Mouse (Mus musculus) embryonic facial prominence, embryonic 10.5 days (tissue): ENCODE data around the gene Slc2a3. TPM values are rescaled to one million over a fixed set of nuclear protein-coding genes. Genes with fewer than 3 reads are reported as not detected.
"Not testable (repeated sequence)": the region's sequence is repeated elsewhere in the genome, so short reads cannot be mapped to it uniquely, and the experiment has no call there.

Source experiments
- DNase-seq: peaks from one replicate; pipeline ENCODE4 v3.0.0-alpha.2; 2017; ENCODE audit warnings: low spot score
- H3K27ac ChIP-seq: fragments of 300-500 bp; sonication (generic); replicated peaks from 2 replicates; pipeline ENCODE4 v1.5.1; 2016; ENCODE audit warnings: mild to moderate bottlenecking
- H3K27me3 ChIP-seq: fragments of 300-500 bp; sonication (generic); replicated peaks from 2 replicates; pipeline ENCODE4 v1.6.1; 2016; ENCODE audit warnings: low read depth, mild to moderate bottlenecking; ENCODE audit not compliant: poor library complexity, severe bottlenecking
- H3K36me3 ChIP-seq: fragments of 300-500 bp; sonication (generic); replicated peaks from 2 replicates; pipeline ENCODE4 v1.6.1; 2016; ENCODE audit warnings: mild to moderate bottlenecking, moderate library complexity
- H3K4me1 ChIP-seq: fragments of 300-500 bp; sonication (generic); 2 replicates; pipeline ENCODE4 v1.6.1; 2016
- H3K4me3 ChIP-seq: fragments of 300-500 bp; sonication (generic); 2 replicates; pipeline ENCODE4 v1.5.1; 2016; ENCODE audit warnings: mild to moderate bottlenecking, moderate library complexity
- H3K9me3 ChIP-seq: fragments of 300-500 bp; sonication (generic); 2 replicates; pipeline ENCODE4 v1.6.1; 2016; ENCODE audit warnings: mild to moderate bottlenecking
- WGBS: fragments of 180-500 bp; shearing (Covaris S2); methylation state at CpG from one replicate; pipeline ENCODE4 v1.1.7; 2016; 5-methylcytosine and 5-hydroxymethylcytosine counted together
- polyA plus RNA-seq: library from polyadenylated mRNA; unstranded; fragments of >200 nt; fragmentation: Nextera tagmentation; extraction: Ambion mirVana; gene quantifications from 2 replicates; pipeline ENCODE4 v1.2.1, GENCODE M21; 2016

Slc2a3 gene
- polyA plus RNA-seq, 1 experiment from 2014 or later: 55.4 TPM

DNA sequence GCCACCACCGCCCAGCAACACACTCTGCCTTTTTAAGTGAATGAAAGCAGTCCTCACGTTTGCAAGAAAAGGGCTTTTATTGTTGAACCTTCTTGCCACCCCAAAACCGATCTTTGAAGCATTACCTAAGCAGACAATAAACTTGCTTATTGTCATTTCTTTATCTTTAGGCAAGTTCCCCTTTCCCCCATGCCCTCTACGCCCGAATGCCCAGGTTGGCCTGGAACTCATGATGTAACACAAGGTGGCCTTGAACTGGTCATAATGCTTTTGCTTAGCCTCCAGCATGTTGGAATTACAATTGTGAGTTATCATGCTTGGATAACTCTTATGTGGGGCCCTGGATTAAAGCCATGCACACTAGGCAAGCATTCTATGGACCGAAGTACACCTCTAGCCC lies 50.9 kb downstream of the Slc2a3 start:
- Histone ChIP-seq H3K4me1 (no peaks in the 10 kb centered on the region), H3K9me3 (no peaks in the 10 kb centered on the region), H3K36me3 (no peaks in the 10 kb centered on the region), H3K27me3 (peaks cover 2% of the 10 kb centered on the region), H3K4me3 (no peak overlapping the region), H3K27ac (no peak overlapping the region)
- DNase-seq: no peak
- WGBS: 82% methylated on average over 6 of the region's 6 CpGs

- no peak overlapping the region for H3K27ac ChIP-seq
- no peak for DNase-seq
- H3K27me3 ChIP-seq: peaks cover 57% of the 10 kb centered on the region
- H3K4me1 ChIP-seq: peaks cover 25% of the 10 kb centered on the region
- H3K4me3 ChIP-seq: no peak overlapping the region
- no peaks in the 10 kb centered on the region for H3K36me3 ChIP-seq
- WGBS: 15% methylated on average over 10 of the region's 10 CpGs
- H3K9me3 ChIP-seq: no peaks in the 10 kb centered on the region
These were observed 56.8 kb downstream of the Slc2a3 start for GRCm38 (mm10) chr6:122744505-122745249.

- no peak overlapping the region for H3K27ac ChIP-seq
- H3K4me1 ChIP-seq: peaks cover 25% of the 10 kb centered on the region
- WGBS: 14% methylated on average over 11 of the region's 11 CpGs
- H3K27me3 ChIP-seq: peaks cover 57% of the 10 kb centered on the region
- no peak for DNase-seq
- no peaks in the 10 kb centered on the region for H3K36me3 ChIP-seq
- H3K9me3 ChIP-seq: no peaks in the 10 kb centered on the region
- H3K4me3 ChIP-seq: no peak overlapping the region
These were observed 58.1 kb downstream of the Slc2a3 start for GRCm38 (mm10) chr6:122743353-122743752.

DNA sequence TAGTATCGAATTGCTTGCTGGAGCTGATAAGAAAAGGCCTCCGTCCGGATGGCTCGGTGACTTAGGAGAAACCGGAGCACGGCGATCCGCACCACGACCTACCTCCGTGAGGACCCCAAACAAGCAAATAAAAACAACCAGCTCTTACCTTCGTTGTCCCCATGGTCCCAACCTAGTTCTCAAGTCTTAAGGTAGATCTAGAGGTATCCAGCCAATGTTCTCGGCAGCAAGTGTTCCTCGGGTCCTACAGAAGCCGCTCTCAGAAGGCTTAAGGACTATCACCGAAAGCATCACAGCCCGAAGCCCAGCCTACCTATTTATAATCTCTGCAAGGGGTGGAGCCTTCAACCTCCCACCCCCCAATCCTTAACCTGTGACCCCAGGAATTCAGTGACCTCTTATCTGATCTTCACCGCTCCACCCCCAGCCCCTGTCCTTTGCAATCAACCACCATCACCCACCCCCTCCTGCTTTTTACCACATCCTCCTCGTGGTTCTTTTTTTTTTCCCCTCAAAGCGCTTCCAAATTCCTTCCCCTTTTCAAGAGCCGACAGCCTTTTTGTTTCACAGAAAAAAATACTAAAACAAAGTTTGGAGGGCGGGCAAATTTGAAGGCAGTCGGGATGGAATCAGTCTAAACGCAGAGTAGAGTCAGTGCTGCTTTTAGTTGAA lies 59.1 kb downstream of the Slc2a3 start:
- Histone ChIP-seq H3K27me3 (peaks cover 57% of the 10 kb centered on the region), H3K27ac (no peak overlapping the region; the same call in 1 of the 2 replicates), H3K4me1 (peaks cover 25% of the 10 kb centered on the region), H3K4me3 (peak overlapping the region; percentile 61), H3K36me3 (no peaks in the 10 kb centered on the region), H3K9me3 (no peaks in the 10 kb centered on the region)
- DNase-seq: peak; percentile 66
- 1% methylated on average over 23 of the region's 23 CpGs for WGBS

GRCm38 (mm10) chr6:122741460-122742227 lies 59.8 kb downstream of the Slc2a3 start:
- Histone ChIP-seq H3K4me1 (peaks cover 25% of the 10 kb centered on the region), H3K27me3 (peaks cover 57% of the 10 kb centered on the region), H3K9me3 (no peaks in the 10 kb centered on the region), H3K36me3 (no peaks in the 10 kb centered on the region), H3K4me3 (peak overlapping the region; percentile 61), H3K27ac (no peak overlapping the region; the same call in 1 of the 2 replicates)
- peak; percentile 55 for DNase-seq
- WGBS: 2% methylated on average over 25 of the region's 25 CpGs

DNA sequence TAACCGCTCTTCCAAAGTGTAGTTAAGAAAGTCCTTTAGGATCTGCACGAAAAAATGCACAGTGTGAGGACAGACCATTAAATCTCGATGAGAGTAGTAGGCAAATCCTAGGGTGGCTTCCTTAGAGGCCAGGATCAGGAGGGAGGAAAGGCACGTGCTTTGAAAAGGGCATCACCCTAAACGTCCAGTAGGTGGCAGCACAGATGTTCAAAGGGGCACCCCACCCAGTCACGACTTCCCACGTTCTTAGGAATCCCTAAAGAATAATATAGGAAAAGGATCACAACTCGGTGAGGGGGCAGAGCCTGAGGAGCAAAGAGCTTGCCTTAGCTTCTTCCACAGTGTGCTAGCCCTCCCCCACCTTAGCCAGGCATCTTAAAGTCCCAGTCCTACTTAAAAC lies 61.5 kb downstream of the Slc2a3 start:
- Histone ChIP-seq H3K4me3 (peak overlapping the region; percentile 31), H3K27ac (no peak overlapping the region), H3K27me3 (peaks cover 49% of the 10 kb centered on the region), H3K9me3 (no peaks in the 10 kb centered on the region), H3K4me1 (peaks cover 25% of the 10 kb centered on the region), H3K36me3 (no peaks in the 10 kb centered on the region)
- DNase-seq: peak; percentile 75
- 14% methylated on average over 8 of the region's 8 CpGs for WGBS

DNA sequence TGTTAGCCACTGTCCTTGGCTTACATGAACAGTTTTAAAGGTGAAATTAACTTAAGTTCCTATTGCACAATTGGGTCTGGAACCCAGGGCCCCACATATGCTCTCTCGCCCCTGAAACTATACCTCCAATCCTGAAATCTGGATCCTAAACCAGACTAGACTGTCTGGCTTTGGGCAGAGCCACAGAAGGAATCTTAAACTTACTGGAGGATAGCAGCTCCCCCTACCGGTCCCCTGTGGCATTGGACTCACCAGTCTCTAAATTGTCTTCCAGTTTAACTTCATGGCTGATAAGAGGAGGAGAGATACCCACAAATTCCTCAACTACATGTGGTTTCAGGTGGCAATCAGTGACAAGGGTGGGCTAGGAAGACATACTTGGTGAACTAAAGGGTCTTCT lies 81.5 kb downstream of the Slc2a3 start:
- Histone ChIP-seq H3K36me3 (no peaks in the 10 kb centered on the region), H3K9me3 (no peaks in the 10 kb centered on the region), H3K4me1 (peaks cover 13% of the 10 kb centered on the region), H3K4me3 (no peak overlapping the region), H3K27me3 (no peaks in the 10 kb centered on the region), H3K27ac (no peak overlapping the region)
- 31% methylated on average over 2 of the region's 2 CpGs for WGBS
- DNase-seq: peak; percentile 67

DNA sequence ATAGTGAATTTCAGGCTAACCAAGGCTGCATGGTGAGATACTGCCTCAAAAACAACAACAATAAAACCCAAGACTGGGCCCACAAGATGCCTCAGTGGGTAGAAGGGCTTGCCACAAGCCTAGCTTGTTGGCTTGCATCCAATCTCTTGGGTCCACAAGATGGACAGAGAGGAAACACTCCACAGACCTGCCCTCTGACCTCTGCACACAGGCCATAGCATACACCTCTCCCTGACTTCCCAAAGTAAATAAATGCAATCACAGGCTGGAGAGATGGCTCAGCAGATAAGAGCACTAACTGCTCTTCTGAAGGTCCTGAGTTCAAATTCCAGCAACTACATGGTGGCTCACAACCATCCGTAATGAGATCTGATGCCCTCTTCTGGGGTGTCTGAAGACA lies 83.2 kb downstream of the Slc2a3 start:
- H3K27me3 ChIP-seq, H3K9me3 ChIP-seq, H3K36me3 ChIP-seq, DNase-seq, H3K27ac ChIP-seq, H3K4me3 ChIP-seq: not testable (repeated sequence)
- H3K4me1 ChIP-seq: peaks cover 18% of the 10 kb centered on the region
- 83% methylated on average over 1 of the region's 1 CpGs for WGBS

GRCm38 (mm10) chr6:122715886-122716285 lies 85.6 kb downstream of the Slc2a3 start:
- DNase-seq: peak; percentile 25
- Histone ChIP-seq H3K27ac (no peak overlapping the region), H3K4me1 (peaks cover 18% of the 10 kb centered on the region), H3K9me3 (no peaks in the 10 kb centered on the region), H3K4me3 (no peak overlapping the region), H3K36me3 (no peaks in the 10 kb centered on the region), H3K27me3 (no peaks in the 10 kb centered on the region)
- 5% methylated on average over 4 of the region's 4 CpGs for WGBS

- Histone ChIP-seq H3K4me3 (no peak overlapping the region), H3K27ac (no peak overlapping the region), H3K36me3 (no peaks in the 10 kb centered on the region), H3K4me1 (peaks cover 18% of the 10 kb centered on the region), H3K27me3 (no peaks in the 10 kb centered on the region), H3K9me3 (no peaks in the 10 kb centered on the region)
- no peak for DNase-seq
- 60% methylated on average over 7 of the region's 7 CpGs for WGBS
These were observed 86.6 kb downstream of the Slc2a3 start for GRCm38 (mm10) chr6:122714707-122715365.

DNA sequence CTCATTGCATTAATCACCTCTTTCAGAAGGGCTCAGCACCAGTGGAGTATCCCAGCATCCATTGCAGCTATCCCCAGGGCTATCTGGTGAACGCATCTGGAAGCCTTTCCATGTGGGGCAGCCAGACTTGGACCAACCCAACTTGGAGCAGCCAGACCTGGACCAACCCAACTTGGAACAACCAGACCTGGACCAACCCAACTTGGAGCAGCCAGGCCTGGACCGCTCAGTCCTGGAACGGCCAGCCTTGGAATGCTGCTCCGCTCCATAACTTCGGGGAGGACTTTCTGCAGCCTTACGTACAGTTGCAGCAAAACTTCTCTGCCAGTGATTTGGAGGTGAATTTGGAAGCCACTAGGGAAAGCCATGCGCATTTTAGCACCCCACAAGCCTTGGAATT lies 88.3 kb downstream of the Slc2a3 start:
- not testable (repeated sequence) for H3K27me3 ChIP-seq, H3K36me3 ChIP-seq, H3K9me3 ChIP-seq, DNase-seq, H3K27ac ChIP-seq, H3K4me3 ChIP-seq
- H3K4me1 ChIP-seq: peaks cover 18% of the 10 kb centered on the region
- 94% methylated on average over 7 of the region's 7 CpGs for WGBS

GRCm38 (mm10) chr6:122711455-122711854 lies 90.0 kb downstream of the Slc2a3 start:
- 84% methylated on average over 2 of the region's 2 CpGs for WGBS
- no peak overlapping the region for H3K4me3 ChIP-seq

More at GRCm38 (mm10) chr6:122711455-122711854, 90.0 kb downstream of the Slc2a3 start:
- Histone ChIP-seq H3K4me1 (peaks cover 21% of the 10 kb centered on the region), H3K27ac (no peak overlapping the region), H3K27me3 (peaks cover 21% of the 10 kb centered on the region), H3K36me3 (no peaks in the 10 kb centered on the region), H3K9me3 (no peaks in the 10 kb centered on the region)
- DNase-seq: no peak
